Mouse (Mus musculus): Measurements from ENCODE around the gene Olfr221. TPM values are rescaled to one million over a fixed set of nuclear protein-coding genes. Genes with fewer than 3 reads are reported as not detected.
A peak's percentile ranks its signal among the peaks of the same experiment; 100 is the strongest.

Gene Olfr221
- polyA plus RNA-seq, 1 experiment: not detected

DNA sequence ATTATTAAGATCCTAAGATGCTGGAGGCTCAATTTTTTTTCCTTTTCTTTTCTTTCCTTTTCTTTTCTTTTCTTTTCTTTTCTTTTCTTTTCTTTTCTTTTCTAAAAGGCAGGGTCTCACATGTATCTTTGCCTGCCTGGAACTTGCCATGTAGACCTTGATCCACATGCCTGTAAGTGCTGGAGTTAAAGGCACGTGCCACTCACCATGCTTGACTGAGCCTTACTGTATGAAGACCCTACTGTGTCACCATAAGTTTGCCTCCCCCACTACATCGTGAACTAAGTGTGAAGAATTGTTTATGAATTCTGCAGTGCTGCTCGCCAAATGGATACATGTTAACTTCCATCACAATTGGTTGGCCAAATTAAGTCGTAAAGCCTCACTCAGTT is 21.1 kb downstream of the Olfr221 start:
- TF ChIP-seq FOSL1 (IDR thresholded peaks at IDR 0.05; ENCODE audit: insufficient read depth, low read length, poor library complexity, severe bottlenecking) (no peak), USF1 (IDR thresholded peaks at IDR 0.05; ENCODE audit: low read depth) (no peak), CTCF (IDR thresholded peaks at IDR 0.05; ENCODE audit: control insufficient read depth, insufficient read depth, insufficient read length) (no peak), CEBPB (IDR thresholded peaks at IDR 0.05; ENCODE audit: low read depth) (no peak), MAX (IDR thresholded peaks at IDR 0.05) (no peak), MYOG (IDR thresholded peaks at IDR 0.05; ENCODE audit: control insufficient read depth, extremely low read depth, insufficient read length) (no peak), MYOD1 (IDR thresholded peaks at IDR 0.05; ENCODE audit: control insufficient read depth, insufficient read length, low read depth) (no peak)
- Histone ChIP-seq H3K79me3 (ENCODE audit: low read depth) (peaks cover 6% of the 10 kb centered on the region), H3K4me3 (ENCODE audit: insufficient read depth, poor library complexity, severe bottlenecking) (no peak overlapping the region)

DNA sequence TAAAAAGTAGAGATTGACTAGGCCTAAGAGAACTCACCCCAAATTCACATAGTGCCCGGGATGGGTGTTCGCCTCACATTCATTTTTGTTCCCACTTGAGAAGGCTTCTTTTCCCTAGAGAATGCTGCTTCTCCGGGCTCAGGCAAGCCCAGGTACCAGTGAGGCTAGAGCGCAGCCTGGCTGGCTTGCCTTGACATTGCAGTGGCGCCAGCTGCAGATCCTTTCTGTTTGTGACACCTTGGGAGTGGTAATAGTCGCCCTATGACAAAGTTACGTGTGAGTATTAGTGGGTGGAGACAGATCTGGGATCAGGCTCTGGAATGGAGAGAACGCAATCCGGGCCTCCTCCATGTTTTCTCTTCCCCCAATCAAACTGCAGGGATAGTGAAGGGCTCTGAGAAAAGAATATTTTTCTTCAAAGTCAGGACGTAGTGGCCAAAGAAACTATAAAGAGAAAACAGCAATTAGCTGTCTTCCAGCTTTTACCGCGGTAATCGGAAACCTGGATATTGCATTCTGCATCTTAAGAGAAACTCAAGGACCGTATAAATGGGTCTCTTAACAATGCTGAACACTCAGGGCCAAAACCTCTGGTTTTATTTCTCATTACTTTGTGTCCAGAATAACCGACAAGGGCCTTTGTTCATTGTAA is 21.6 kb downstream of the Olfr221 start, which contains the start of gene Zfp219:
TSS of gene Zfp219 (minus strand) at position 248 of the 652 bp plus-strand sequence.
- TF ChIP-seq FOSL1 (IDR thresholded peaks at IDR 0.05; ENCODE audit: insufficient read depth, low read length, poor library complexity, severe bottlenecking) (no peak), MAX (IDR thresholded peaks at IDR 0.05) (no peak), MYOG (IDR thresholded peaks at IDR 0.05; ENCODE audit: control insufficient read depth, extremely low read depth, insufficient read length) (no peak), USF1 (IDR thresholded peaks at IDR 0.05; ENCODE audit: low read depth) (no peak), MYOD1 (IDR thresholded peaks at IDR 0.05; ENCODE audit: control insufficient read depth, insufficient read length, low read depth) (peak; percentile 19), CEBPB (IDR thresholded peaks at IDR 0.05; ENCODE audit: low read depth) (no peak), CTCF (IDR thresholded peaks at IDR 0.05; ENCODE audit: control insufficient read depth, insufficient read depth, insufficient read length) (peak; percentile 25)
- H3ac ChIP-seq (ENCODE audit: control insufficient read depth, insufficient read length, low read depth): peak within 1 kb of the TSS; percentile 88
- peaks cover 34% of the 10 kb centered on the region for H3K79me2 ChIP-seq (ENCODE audit: control insufficient read depth, insufficient read depth)
- H3K36me3 ChIP-seq (ENCODE audit: control insufficient read depth, insufficient read depth): no peaks in the 10 kb centered on the region
- H3K27me3 ChIP-seq (ENCODE audit: control insufficient read depth, insufficient read depth, insufficient read length): no peaks in the 10 kb centered on the region
- peaks cover 6% of the 10 kb centered on the region for H3K79me3 ChIP-seq (ENCODE audit: low read depth)
- peak within 1 kb of the TSS; percentile 56 for H3K4me3 ChIP-seq (ENCODE audit: insufficient read depth, poor library complexity, severe bottlenecking)

More for the DNA sequence above, 21.1 kb downstream of the Olfr221 start:
- Histone ChIP-seq H3K27me3 (ENCODE audit: control insufficient read depth, insufficient read depth, insufficient read length) (no peaks in the 10 kb centered on the region), H3K79me2 (ENCODE audit: control insufficient read depth, insufficient read depth) (peaks cover 32% of the 10 kb centered on the region), H3K36me3 (ENCODE audit: control insufficient read depth, insufficient read depth) (no peaks in the 10 kb centered on the region), H3ac (ENCODE audit: control insufficient read depth, insufficient read length, low read depth) (no peak overlapping the region)

DNA sequence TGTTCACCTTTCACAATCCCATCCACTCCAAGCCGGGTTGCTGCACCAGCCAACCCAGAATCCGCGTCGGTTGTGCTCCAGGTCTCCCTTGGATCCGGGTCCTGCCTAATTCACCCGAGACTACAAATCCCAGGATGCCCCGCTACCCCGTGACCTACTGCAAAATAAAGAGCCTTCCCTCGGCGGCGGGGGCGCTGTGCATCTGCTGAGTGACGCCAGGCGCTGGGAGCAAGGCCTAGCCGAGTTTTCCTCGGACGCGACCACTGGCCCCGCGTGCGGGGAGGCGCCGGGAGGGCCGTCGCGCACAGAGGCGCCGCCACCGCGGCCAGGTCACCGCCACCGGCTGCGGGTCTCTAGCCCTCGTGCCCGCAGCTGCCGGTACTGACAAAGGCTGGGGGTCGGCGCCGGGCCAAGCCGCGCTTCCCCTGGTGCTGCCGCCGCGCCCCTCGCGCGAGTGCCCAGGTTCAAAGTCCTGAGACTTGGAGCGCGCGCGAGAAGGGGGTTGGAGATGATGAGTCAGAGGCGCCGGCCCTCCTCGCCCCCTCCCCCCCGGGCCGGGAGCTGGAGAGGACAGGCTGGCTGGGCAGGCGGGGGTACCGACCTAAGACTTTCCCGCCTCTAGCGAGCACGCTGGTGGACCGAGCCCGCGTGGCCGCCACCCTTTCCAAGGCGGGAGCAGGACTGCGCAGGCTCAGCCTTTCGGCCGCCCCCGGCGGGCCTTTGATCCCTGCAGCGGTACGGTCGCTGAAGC is 22.5 kb downstream of the Olfr221 start:
- Histone ChIP-seq H3K36me3 (ENCODE audit: control insufficient read depth, insufficient read depth) (no peaks in the 10 kb centered on the region), H3K79me3 (ENCODE audit: low read depth) (peaks cover 6% of the 10 kb centered on the region), H3K4me3 (ENCODE audit: insufficient read depth, poor library complexity, severe bottlenecking) (peak overlapping the region; percentile 56), H3K79me2 (ENCODE audit: control insufficient read depth, insufficient read depth) (peaks cover 34% of the 10 kb centered on the region), H3K27me3 (ENCODE audit: control insufficient read depth, insufficient read depth, insufficient read length) (no peaks in the 10 kb centered on the region), H3ac (ENCODE audit: control insufficient read depth, insufficient read length, low read depth) (peak overlapping the region; percentile 88)
- TF ChIP-seq MYOG (IDR thresholded peaks at IDR 0.05; ENCODE audit: control insufficient read depth, extremely low read depth, insufficient read length): no peak
- TF ChIP-seq FOSL1 (IDR thresholded peaks at IDR 0.05; ENCODE audit: insufficient read depth, low read length, poor library complexity, severe bottlenecking): no peak
- no peak for TF ChIP-seq MYOD1 (IDR thresholded peaks at IDR 0.05; ENCODE audit: control insufficient read depth, insufficient read length, low read depth)
- peak; percentile 75 for TF ChIP-seq CTCF (IDR thresholded peaks at IDR 0.05; ENCODE audit: control insufficient read depth, insufficient read depth, insufficient read length)
- no peak for TF ChIP-seq CEBPB (IDR thresholded peaks at IDR 0.05; ENCODE audit: low read depth)
- TF ChIP-seq USF1 (IDR thresholded peaks at IDR 0.05; ENCODE audit: low read depth): peak; percentile 83
- no peak for TF ChIP-seq MAX (IDR thresholded peaks at IDR 0.05)

DNA sequence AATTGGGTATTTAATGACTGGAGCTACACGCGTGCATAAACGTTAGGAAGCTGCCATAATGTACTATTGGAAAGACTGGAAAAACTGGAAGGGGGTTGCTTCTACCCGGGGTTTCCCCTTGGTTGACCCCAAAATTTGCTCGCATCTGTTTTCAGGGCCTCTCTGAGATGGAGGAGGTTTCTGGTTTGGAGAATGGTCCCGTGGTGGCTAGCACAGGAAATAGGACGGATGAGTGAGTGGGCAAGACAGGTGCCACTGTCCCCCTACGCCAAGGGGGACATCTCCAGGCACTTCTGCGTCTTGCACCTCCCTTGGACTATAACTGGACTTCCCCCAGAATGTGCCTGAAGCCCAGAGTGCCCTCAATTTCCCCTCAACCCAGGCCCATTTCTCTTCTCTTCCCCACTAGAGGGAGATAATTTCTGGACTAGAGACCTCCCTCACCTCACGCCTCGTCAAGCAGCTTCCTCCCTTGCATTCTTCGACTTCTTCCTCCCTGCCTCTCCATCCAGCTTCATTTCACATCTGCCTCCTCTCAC is 23.1 kb downstream of the Olfr221 start:
- peak overlapping the region; percentile 70 for H3ac ChIP-seq (ENCODE audit: control insufficient read depth, insufficient read length, low read depth)
- H3K4me3 ChIP-seq (ENCODE audit: insufficient read depth, poor library complexity, severe bottlenecking): peak overlapping the region; percentile 56

DNA sequence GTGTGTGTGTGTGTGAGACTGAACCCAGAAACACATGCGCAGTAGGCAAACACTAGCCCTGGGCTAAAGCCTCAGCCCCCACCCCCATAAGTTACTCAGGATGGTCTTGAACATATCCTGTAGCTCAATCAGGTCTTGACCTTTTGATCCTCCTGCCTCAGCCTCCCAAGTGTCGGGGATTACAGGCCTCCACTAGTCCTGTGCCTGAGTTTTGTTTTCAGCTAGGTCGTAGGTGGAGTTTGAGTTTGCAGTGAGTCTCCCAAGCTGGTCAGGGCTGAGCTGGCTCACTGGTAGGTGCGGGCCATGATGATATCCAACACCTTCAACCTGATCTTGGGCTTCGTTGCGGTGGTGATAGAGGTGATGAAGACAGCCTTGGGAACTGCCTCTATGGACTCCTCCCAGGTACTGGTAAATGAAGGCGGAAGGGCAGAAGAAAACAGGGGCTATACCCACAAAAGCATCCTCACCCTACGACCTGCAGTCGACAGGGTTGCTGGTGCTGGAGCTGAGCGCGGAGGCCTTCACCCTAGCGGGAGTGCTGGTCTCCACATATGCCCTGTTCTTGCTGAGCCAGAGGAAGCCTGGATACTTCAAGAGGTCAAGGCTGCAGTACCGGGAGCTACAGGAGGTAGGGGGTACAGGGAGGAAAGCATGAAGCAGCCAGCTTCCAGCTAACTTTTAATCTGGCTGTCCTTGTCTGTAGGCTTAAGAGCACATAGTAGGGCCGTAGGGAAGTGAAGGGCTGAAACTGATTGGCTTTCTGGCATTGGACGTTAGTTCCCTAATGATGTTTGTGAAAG is 23.8 kb downstream of the Olfr221 start:
- no peak for TF ChIP-seq MYOD1 (IDR thresholded peaks at IDR 0.05; ENCODE audit: control insufficient read depth, insufficient read length, low read depth)
- TF ChIP-seq FOSL1 (IDR thresholded peaks at IDR 0.05; ENCODE audit: insufficient read depth, low read length, poor library complexity, severe bottlenecking): no peak
- TF ChIP-seq USF1 (IDR thresholded peaks at IDR 0.05; ENCODE audit: low read depth): no peak
- H3K79me2 ChIP-seq (ENCODE audit: control insufficient read depth, insufficient read depth): peaks cover 34% of the 10 kb centered on the region
- peaks cover 6% of the 10 kb centered on the region for H3K79me3 ChIP-seq (ENCODE audit: low read depth)
- no peak overlapping the region for H3K4me3 ChIP-seq (ENCODE audit: insufficient read depth, poor library complexity, severe bottlenecking)
- no peaks in the 10 kb centered on the region for H3K27me3 ChIP-seq (ENCODE audit: control insufficient read depth, insufficient read depth, insufficient read length)
- no peak overlapping the region for H3ac ChIP-seq (ENCODE audit: control insufficient read depth, insufficient read length, low read depth)
- no peaks in the 10 kb centered on the region for H3K36me3 ChIP-seq (ENCODE audit: control insufficient read depth, insufficient read depth)

More for the DNA sequence above, 23.1 kb downstream of the Olfr221 start:
- no peak for TF ChIP-seq USF1 (IDR thresholded peaks at IDR 0.05; ENCODE audit: low read depth)
- no peak for TF ChIP-seq MYOG (IDR thresholded peaks at IDR 0.05; ENCODE audit: control insufficient read depth, extremely low read depth, insufficient read length)
- TF ChIP-seq MYOD1 (IDR thresholded peaks at IDR 0.05; ENCODE audit: control insufficient read depth, insufficient read length, low read depth): peak; percentile 26
- H3K27me3 ChIP-seq (ENCODE audit: control insufficient read depth, insufficient read depth, insufficient read length): no peaks in the 10 kb centered on the region
- peaks cover 6% of the 10 kb centered on the region for H3K79me3 ChIP-seq (ENCODE audit: low read depth)
- peaks cover 34% of the 10 kb centered on the region for H3K79me2 ChIP-seq (ENCODE audit: control insufficient read depth, insufficient read depth)
- no peaks in the 10 kb centered on the region for H3K36me3 ChIP-seq (ENCODE audit: control insufficient read depth, insufficient read depth)
